Mouse (Mus musculus) testis, adult 2 months (tissue): Measurements from ENCODE around the gene Zfp592. TPM values are rescaled to one million over a fixed set of nuclear protein-coding genes. Genes with fewer than 3 reads are reported as not detected.

Source experiments
- H3K27ac ChIP-seq: fragments of 200-500 bp; 2 replicates; pipeline ENCODE4 v1.5.1; 2012; ENCODE audit warnings: low read depth, low read length; ENCODE audit not compliant: control insufficient read depth, insufficient read depth
- H3K27me3 ChIP-seq: fragments of 200-500 bp; 2 replicates; pipeline ENCODE4 v1.6.1; 2012; ENCODE audit warnings: mild to moderate bottlenecking, low read length, moderate library complexity; ENCODE audit not compliant: control insufficient read depth, insufficient read depth
- H3K36me3 ChIP-seq: fragments of 200-500 bp; 2 replicates; pipeline ENCODE4 v1.6.1; 2012; ENCODE audit warnings: mild to moderate bottlenecking, low read length; ENCODE audit not compliant: control insufficient read depth, insufficient read depth
- H3K4me1 ChIP-seq: fragments of 200-500 bp; 2 replicates; pipeline ENCODE4 v1.6.1; 2012; ENCODE audit warnings: low read length; ENCODE audit not compliant: control insufficient read depth, insufficient read depth
- H3K4me3 ChIP-seq: fragments of 200-500 bp; 2 replicates; pipeline ENCODE4 v1.5.1; 2012; ENCODE audit warnings: low read depth, mild to moderate bottlenecking, low read length, moderate library complexity, mixed read lengths; ENCODE audit not compliant: control insufficient read depth
- CTCF ChIP-seq: fragments of 200-500 bp; IDR thresholded peaks from 2 replicates; pipeline ENCODE4 v1.5.1; 2012; ENCODE audit warnings: low read depth, mild to moderate bottlenecking, inconsistent platforms, low read length, moderate library complexity; ENCODE audit not compliant: control insufficient read depth, insufficient read depth, insufficient replicate concordance
- POLR2A ChIP-seq: fragments of 200-500 bp; IDR thresholded peaks from 2 replicates; pipeline ENCODE4 v1.6.1; 2012; ENCODE audit warnings: low read depth, mild to moderate bottlenecking, inconsistent platforms, low read length, moderate library complexity; ENCODE audit not compliant: control insufficient read depth
- polyA plus RNA-seq: library from polyadenylated mRNA; depleted of rRNA; stranded (reverse); fragments of >200 nt; gene quantifications from 2 replicates; pipeline ENCODE4 v1.2.3, GENCODE M21; 2012

Zfp592 gene
- polyA plus RNA-seq, 1 experiment, result 16.4 TPM

DNA sequence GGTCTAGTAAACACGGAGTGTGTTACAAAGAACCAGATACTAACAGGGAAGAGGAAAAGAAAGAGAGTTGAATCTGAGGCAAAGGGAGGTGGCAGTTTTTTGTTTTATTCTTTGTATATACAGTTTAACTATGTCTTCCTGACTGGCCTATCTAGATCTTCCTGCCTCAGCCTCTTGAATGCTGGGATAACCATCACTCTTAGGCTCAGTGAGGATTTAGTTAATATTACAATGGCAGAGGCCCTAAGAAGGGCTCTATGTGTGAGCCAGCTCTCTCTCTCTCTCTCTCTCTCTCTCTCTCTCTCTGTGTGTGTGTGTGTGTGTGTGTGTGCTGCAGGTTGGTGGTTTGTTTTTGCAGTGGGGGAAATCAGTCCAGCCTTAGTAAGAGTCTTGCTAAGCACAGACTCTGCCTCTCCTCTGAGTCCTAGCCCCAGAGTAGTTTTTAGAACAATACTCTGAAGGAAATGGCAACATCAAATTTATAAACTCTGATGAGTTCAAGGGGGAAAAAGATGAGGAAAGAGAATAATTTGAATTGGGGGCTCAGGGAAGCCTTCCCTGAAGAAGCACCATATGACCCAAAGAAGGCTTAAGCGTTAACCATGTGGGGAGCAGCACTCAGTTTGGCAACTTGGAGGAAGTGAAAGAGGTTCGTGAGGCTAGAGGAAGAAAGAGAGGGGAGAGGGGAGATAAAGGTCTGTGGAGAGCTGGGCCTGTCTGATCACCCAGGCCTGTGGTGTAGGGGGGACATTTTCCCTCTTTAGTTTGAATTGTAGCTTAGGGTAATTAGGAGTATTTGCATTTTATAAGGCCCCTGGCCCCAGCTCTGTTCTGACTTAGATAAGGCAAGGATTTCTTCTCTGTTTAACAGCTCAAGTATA lies 2.0 kb downstream of the Zfp592 start:
- no peak for TF ChIP-seq POLR2A
- no peak for TF ChIP-seq CTCF
- peaks cover 10% of the 10 kb centered on the region for H3K4me1 ChIP-seq
- no peak overlapping the region for H3K4me3 ChIP-seq

DNA sequence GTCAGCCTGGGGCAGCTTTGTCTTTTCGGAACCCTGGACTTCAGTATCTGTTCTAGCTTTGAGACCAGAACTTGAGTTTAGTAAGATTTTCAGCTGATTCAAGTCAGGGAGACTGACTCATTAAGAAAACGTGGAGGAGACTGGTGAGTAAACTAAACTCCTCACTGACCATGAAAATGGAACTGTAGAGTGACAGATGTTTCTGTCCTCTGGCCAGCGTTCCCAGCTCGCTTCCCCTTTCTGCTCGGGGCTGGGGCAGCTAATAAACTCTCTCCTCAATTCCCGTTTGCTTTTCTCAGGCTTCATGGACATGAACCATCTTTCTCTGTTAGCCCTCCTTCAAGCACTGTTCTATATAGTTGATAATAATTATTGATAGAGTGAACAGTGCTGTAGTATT lies 4.3 kb downstream of the Zfp592 start:
- H3K27ac ChIP-seq, result no peak overlapping the region

More for the DNA sequence above, 2.0 kb downstream of the Zfp592 start:
- Histone ChIP-seq H3K36me3 (no peaks in the 10 kb centered on the region), H3K27me3 (no peaks in the 10 kb centered on the region), H3K27ac (no peak overlapping the region)

DNA sequence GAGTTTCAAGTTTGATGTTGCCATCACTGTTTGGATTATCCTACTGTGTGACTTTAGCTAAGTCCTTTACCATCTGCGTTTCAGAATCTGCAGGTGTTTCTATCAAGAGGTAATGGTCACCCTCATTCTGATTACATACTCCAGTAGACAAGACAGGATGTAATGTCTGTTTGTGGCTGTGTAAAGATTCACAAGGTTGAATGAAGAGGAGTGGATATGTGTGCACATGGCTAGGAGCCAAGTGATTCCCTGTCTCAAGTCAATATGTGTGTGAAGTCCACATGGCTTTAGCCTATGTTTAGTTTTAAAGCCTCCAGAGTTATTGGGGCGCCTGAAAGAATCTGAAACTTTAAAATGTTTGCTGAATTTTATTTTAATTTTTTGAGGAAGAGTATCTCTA lies 6.1 kb downstream of the Zfp592 start:
- Histone ChIP-seq H3K36me3 (no peaks in the 10 kb centered on the region), H3K4me3 (no peak overlapping the region), H3K4me1 (peaks cover 1% of the 10 kb centered on the region), H3K27ac (no peak overlapping the region), H3K27me3 (no peaks in the 10 kb centered on the region)
- TF ChIP-seq POLR2A (no peak), CTCF (no peak)

More for the DNA sequence above, 4.3 kb downstream of the Zfp592 start:
- Histone ChIP-seq H3K36me3 (no peaks in the 10 kb centered on the region), H3K4me1 (peaks cover 6% of the 10 kb centered on the region), H3K27me3 (no peaks in the 10 kb centered on the region), H3K4me3 (no peak overlapping the region)
- no peak for TF ChIP-seq POLR2A
- TF ChIP-seq CTCF, result no peak

DNA sequence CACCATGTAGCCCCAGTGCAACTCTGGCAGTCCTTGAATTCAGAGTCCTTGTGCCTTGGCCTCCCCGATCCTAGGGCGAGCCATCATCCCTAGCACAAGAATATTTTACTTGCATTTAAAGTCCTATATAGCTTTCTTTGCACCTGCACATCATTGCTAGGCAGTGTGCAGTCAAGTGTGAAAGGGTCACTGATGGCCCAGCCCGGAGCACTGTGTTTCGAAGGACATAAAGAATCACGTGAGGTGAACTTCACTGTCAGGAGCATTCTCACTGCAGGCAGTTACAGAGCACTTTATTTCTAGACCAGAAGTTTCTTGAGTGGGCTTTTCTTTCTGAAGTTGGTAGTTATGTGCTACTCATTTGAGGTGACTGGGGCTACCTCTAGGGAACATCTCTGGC lies 8.4 kb downstream of the Zfp592 start:
- H3K36me3 ChIP-seq, result no peaks in the 10 kb centered on the region
- H3K27me3 ChIP-seq, result no peaks in the 10 kb centered on the region
- no peaks in the 10 kb centered on the region; the same call in 1 of the 2 replicates for H3K4me1 ChIP-seq
- no peak overlapping the region for H3K27ac ChIP-seq
- H3K4me3 ChIP-seq, result no peak overlapping the region
- TF ChIP-seq CTCF (no peak), POLR2A (no peak)

DNA sequence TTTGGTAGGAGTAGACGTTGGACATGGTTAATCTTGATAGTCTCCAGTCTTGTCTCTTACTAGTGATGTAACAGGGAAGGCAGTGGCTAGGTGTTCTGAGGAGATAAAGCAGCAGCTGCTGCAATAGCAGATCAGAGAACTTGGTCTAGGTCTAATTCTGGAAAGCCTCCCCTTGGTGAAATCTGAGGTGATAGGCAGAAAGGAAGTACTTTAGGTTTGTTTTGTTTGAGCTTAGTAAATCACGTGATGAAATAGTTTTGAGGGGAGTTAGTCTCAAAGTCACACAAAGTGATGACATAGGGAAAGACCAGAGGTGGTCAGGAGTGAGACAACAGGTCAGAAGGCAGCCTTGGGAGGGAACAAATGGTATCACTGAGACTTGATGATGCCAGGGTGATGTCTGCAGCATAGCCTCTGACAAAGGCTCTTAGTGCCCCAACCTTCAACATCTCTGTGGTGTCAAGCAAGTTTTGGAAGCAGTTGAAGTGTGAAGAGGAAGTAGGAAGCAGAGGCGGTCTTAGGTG lies 11.1 kb downstream of the Zfp592 start:
- H3K36me3 ChIP-seq, result no peaks in the 10 kb centered on the region
- H3K27ac ChIP-seq, result no peak overlapping the region
- no peaks in the 10 kb centered on the region for H3K27me3 ChIP-seq
- no peak overlapping the region for H3K4me3 ChIP-seq
- no peak for TF ChIP-seq CTCF
- no peak for TF ChIP-seq POLR2A
- no peaks in the 10 kb centered on the region; the same call in 1 of the 2 replicates for H3K4me1 ChIP-seq

DNA sequence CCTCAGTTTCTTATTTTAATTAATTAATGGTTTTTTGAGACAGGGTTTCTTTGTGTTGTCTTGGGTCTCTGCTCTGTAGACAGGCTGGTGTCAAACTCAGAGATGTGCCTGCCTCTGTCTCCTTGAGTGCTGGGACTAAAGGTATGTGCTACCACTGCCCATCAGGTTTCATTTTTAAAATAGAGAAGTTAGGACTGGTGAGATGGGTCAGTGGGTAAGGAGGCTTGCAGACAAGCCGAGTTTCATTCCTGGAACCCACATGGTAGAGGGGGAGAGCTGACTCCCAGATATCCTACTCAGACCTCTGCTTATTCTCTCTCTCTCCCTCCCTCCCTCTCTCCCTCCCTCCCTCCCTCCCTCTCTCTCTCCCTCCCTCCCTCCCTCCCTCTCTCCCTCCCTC lies 12.5 kb downstream of the Zfp592 start:
- Histone ChIP-seq H3K27ac (no peak overlapping the region), H3K4me3 (no peak overlapping the region), H3K36me3 (no peaks in the 10 kb centered on the region), H3K27me3 (no peaks in the 10 kb centered on the region), H3K4me1 (no peaks in the 10 kb centered on the region; the same call in 1 of the 2 replicates)
- TF ChIP-seq POLR2A, result no peak
- TF ChIP-seq CTCF, result no peak

DNA sequence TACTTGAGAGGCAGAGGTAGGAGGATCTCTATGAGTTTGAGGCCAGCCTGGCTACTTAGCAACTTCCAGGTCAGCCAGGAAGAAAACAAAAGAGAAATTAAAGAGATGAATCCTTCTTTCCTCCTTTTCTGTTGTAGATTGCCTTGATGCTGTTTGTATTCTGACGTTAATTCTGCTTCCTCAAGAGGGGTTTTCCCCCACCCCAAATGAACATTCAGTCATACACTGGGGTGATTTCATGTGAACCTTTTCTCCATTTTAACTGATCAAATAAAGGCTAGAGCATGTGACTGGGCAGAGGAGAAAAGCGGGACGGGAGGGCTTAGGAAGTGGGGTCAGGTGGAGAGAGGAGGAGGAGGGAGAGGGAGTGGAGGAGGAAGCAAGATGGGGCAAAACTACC lies 14.8 kb downstream of the Zfp592 start:
- Histone ChIP-seq H3K36me3 (no peaks in the 10 kb centered on the region), H3K4me3 (no peak overlapping the region), H3K4me1 (no peaks in the 10 kb centered on the region), H3K27ac (no peak overlapping the region), H3K27me3 (no peaks in the 10 kb centered on the region)
- TF ChIP-seq POLR2A (no peak), CTCF (no peak)
